Mouse (Mus musculus) kidney, postnatal 0 days (tissue): ENCODE measurements at regions not wholly inside any gene's neighbourhood (a gene's known extent, or its start where the extent isn't known, plus 50 kb on each side); places are given as distances from the start of the nearest gene placed in this dataset.

Source experiments
- ATAC-seq: fragments of 200-750 bp; cut with Nextera tagmentation; replicated peaks from 2 replicates; pipeline ENCODE4 v1.8.0; 2017; ENCODE audit warnings: low read depth, moderate number of reproducible peaks, moderate TSS enrichment, moderate library complexity; ENCODE audit not compliant: low FRiP score
- DNase-seq: peaks from one replicate; pipeline ENCODE4 v3.0.0-alpha.2; 2016; ENCODE audit warnings: low spot score
- H3K27ac ChIP-seq: fragments of 300-500 bp; sonication (generic); 2 replicates; pipeline ENCODE4 v1.5.1; 2014; ENCODE audit warnings: mild to moderate bottlenecking
- H3K27me3 ChIP-seq: fragments of 300-500 bp; sonication (generic); 2 replicates; pipeline ENCODE4 v1.6.1; 2014; ENCODE audit warnings: low read length, mixed read lengths; ENCODE audit not compliant: insufficient read depth
- H3K36me3 ChIP-seq: fragments of 300-500 bp; sonication (generic); 2 replicates; pipeline ENCODE4 v1.6.1; 2014; ENCODE audit warnings: low read length, mixed read lengths; ENCODE audit not compliant: insufficient read depth
- H3K4me1 ChIP-seq: fragments of 300-500 bp; sonication (generic); replicated peaks from 2 replicates; pipeline ENCODE4 v1.6.1; 2014; ENCODE audit warnings: antibody characterized with exemption, low read length, mixed read lengths; ENCODE audit not compliant: insufficient read depth
- H3K4me2 ChIP-seq: fragments of 300-500 bp; sonication (generic); 2 replicates; pipeline ENCODE4 v1.6.1; 2014; ENCODE audit warnings: mild to moderate bottlenecking, low read length, moderate library complexity, mixed read lengths
- H3K4me3 ChIP-seq: fragments of 300-500 bp; sonication (generic); replicated peaks from 2 replicates; pipeline ENCODE4 v1.5.1; 2014; ENCODE audit warnings: low read depth, low read length
- H3K9ac ChIP-seq: fragments of 300-500 bp; sonication (generic); 2 replicates; pipeline ENCODE4 v1.6.1; 2014; ENCODE audit warnings: low read depth, low read length
- H3K9me3 ChIP-seq: fragments of 300-500 bp; sonication (generic); replicated peaks from 2 replicates; pipeline ENCODE4 v1.6.1; 2016; ENCODE audit warnings: low read length, inconsistent platforms, mixed read lengths
- CTCF ChIP-seq: IDR thresholded peaks from 2 replicates; pipeline ENCODE4 v1.5.1; 2016; ENCODE audit warnings: antibody characterized with exemption, low read depth, mild to moderate bottlenecking, moderate library complexity
- WGBS: fragments of 180-500 bp; shearing (Covaris S2); extraction: QIAGEN DNeasy Blood & Tissue Kit; methylation state at CpG from one replicate; pipeline ENCODE4 v1.1.7; 2014; 5-methylcytosine and 5-hydroxymethylcytosine counted together

- WGBS: 60% methylated on average over 6 of the region's 6 CpGs
- H3K27me3 ChIP-seq: no peaks in the 10 kb centered on the region
- ATAC-seq: no peak
- no peak overlapping the region for H3K4me2 ChIP-seq
- no peaks in the 10 kb centered on the region for H3K4me1 ChIP-seq
- no peaks in the 10 kb centered on the region for H3K9me3 ChIP-seq
- no peak for DNase-seq
- no peaks in the 10 kb centered on the region for H3K36me3 ChIP-seq
- H3K27ac ChIP-seq: no peak overlapping the region
- no peak overlapping the region for H3K9ac ChIP-seq
- TF ChIP-seq CTCF: no peak
- H3K4me3 ChIP-seq: no peak overlapping the region
These were observed 91.3 kb upstream of the Dcbld2 start for GRCm38 (mm10) chr16:58316889-58317455.

- 57% methylated on average over 3 of the region's 3 CpGs for WGBS
- TF ChIP-seq CTCF: no peak
- no peak overlapping the region for H3K4me2 ChIP-seq
- no peaks in the 10 kb centered on the region for H3K27me3 ChIP-seq
- H3K9me3 ChIP-seq: no peaks in the 10 kb centered on the region
- no peak for DNase-seq
- no peak overlapping the region for H3K9ac ChIP-seq
- H3K27ac ChIP-seq: no peak overlapping the region
- no peaks in the 10 kb centered on the region for H3K36me3 ChIP-seq
- H3K4me1 ChIP-seq: no peaks in the 10 kb centered on the region
- H3K4me3 ChIP-seq: no peak overlapping the region
- ATAC-seq: no peak
These were observed 77.2 kb upstream of the Dcbld2 start for GRCm38 (mm10) chr16:58331087-58331486.

GRCm38 (mm10) chr16:58343921-58344320, 64.3 kb upstream of the Dcbld2 start:
- no peaks in the 10 kb centered on the region for H3K4me1 ChIP-seq
- no peak overlapping the region for H3K4me3 ChIP-seq
- ATAC-seq: no peak
- H3K27me3 ChIP-seq: no peaks in the 10 kb centered on the region
- DNase-seq: no peak
- H3K4me2 ChIP-seq: no peak overlapping the region
- no peaks in the 10 kb centered on the region for H3K9me3 ChIP-seq
- no peak overlapping the region for H3K9ac ChIP-seq
- no peaks in the 10 kb centered on the region for H3K36me3 ChIP-seq
- no peak overlapping the region for H3K27ac ChIP-seq
- no peak for TF ChIP-seq CTCF
- WGBS: 90% methylated on average over 5 of the region's 5 CpGs

GRCm38 (mm10) chr16:58349354-58349753, 58.9 kb upstream of the Dcbld2 start:
- Histone ChIP-seq H3K4me3 (no peak overlapping the region), H3K9me3 (no peaks in the 10 kb centered on the region), H3K9ac (no peak overlapping the region), H3K36me3 (no peaks in the 10 kb centered on the region), H3K27ac (no peak overlapping the region), H3K4me2 (no peak overlapping the region), H3K4me1 (no peaks in the 10 kb centered on the region), H3K27me3 (no peaks in the 10 kb centered on the region)
- DNase-seq (no peak), ATAC-seq (no peak)
- 57% methylated on average over 5 of the region's 5 CpGs for WGBS
- no peak for TF ChIP-seq CTCF

GRCm38 (mm10) chr16:58349802-58350201, 58.4 kb upstream of the Dcbld2 start:
- no peak for TF ChIP-seq CTCF
- no peaks in the 10 kb centered on the region for H3K9me3 ChIP-seq
- 56% methylated on average over 2 of the region's 2 CpGs for WGBS
- DNase-seq (no peak), ATAC-seq (no peak)
- H3K4me1 ChIP-seq: no peaks in the 10 kb centered on the region
- H3K9ac ChIP-seq: no peak overlapping the region
- H3K36me3 ChIP-seq: no peaks in the 10 kb centered on the region
- no peak overlapping the region for H3K4me3 ChIP-seq
- H3K4me2 ChIP-seq: no peak overlapping the region
- no peaks in the 10 kb centered on the region for H3K27me3 ChIP-seq
- H3K27ac ChIP-seq: no peak overlapping the region

GRCm38 (mm10) chr16:58352156-58352555, 56.1 kb upstream of the Dcbld2 start:
- Histone ChIP-seq H3K4me3 (no peak overlapping the region), H3K27ac (no peak overlapping the region), H3K9me3 (no peaks in the 10 kb centered on the region), H3K9ac (no peak overlapping the region), H3K36me3 (no peaks in the 10 kb centered on the region), H3K4me2 (no peak overlapping the region), H3K27me3 (no peaks in the 10 kb centered on the region), H3K4me1 (no peaks in the 10 kb centered on the region)
- ATAC-seq: no peak
- no peak for DNase-seq
- WGBS: 75% methylated on average over 3 of the region's 3 CpGs
- TF ChIP-seq CTCF: no peak

- no peaks in the 10 kb centered on the region for H3K4me1 ChIP-seq
- no peaks in the 10 kb centered on the region for H3K27me3 ChIP-seq
- TF ChIP-seq CTCF: no peak
- H3K4me3 ChIP-seq: no peak overlapping the region
- WGBS: 68% methylated on average over 6 of the region's 6 CpGs
- H3K4me2 ChIP-seq: no peak overlapping the region
- H3K36me3 ChIP-seq: no peaks in the 10 kb centered on the region
- H3K27ac ChIP-seq: no peak overlapping the region
- no peak for ATAC-seq
- no peak overlapping the region for H3K9ac ChIP-seq
- no peaks in the 10 kb centered on the region for H3K9me3 ChIP-seq
- DNase-seq: no peak
These were observed 53.7 kb upstream of the Dcbld2 start for GRCm38 (mm10) chr16:58354551-58354950.
